Mouse (Mus musculus): ENCODE results near the gene Cpm.

DNA sequence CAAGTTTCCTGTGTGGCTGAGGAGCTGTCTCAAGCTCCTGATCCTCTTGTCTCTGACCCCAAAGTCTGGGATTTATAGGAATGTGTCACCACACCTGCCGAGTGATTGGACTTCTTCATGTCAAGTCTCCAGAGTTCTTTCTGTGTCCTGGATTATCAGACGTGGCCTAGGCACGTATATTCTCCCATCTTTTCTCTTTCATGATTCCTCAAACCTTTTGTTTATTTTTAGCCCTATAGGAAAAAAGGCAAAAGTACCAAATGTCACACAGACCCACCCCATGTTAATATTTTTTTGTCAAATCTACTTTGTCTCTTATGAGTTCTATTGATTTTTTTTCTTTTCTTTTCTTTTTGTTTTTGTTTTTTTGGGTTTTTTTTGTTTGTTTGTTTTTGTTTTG lies 19.3 kb downstream of the Cpm start:
- TF ChIP-seq CTCF (IDR thresholded peaks at IDR 0.05; ENCODE audit: low read depth, low read length) (no peak), POLR2A (IDR thresholded peaks at IDR 0.05; ENCODE audit: insufficient read depth, low read length) (no peak)

Data from ES-Bruce4 (cell line).